Mouse (Mus musculus) liver, embryonic 14.5 days (tissue): ENCODE measurements around the gene Xkr7.

Source experiments
- CTCF ChIP-seq: IDR thresholded peaks from 2 replicates; pipeline ENCODE4 v1.5.1; 2016; ENCODE audit warnings: antibody characterized with exemption, low read depth, control low read depth
- EP300 ChIP-seq: IDR thresholded peaks from 2 replicates; pipeline ENCODE4 v1.6.1; 2016; ENCODE audit warnings: antibody characterized with exemption, low read depth

DNA sequence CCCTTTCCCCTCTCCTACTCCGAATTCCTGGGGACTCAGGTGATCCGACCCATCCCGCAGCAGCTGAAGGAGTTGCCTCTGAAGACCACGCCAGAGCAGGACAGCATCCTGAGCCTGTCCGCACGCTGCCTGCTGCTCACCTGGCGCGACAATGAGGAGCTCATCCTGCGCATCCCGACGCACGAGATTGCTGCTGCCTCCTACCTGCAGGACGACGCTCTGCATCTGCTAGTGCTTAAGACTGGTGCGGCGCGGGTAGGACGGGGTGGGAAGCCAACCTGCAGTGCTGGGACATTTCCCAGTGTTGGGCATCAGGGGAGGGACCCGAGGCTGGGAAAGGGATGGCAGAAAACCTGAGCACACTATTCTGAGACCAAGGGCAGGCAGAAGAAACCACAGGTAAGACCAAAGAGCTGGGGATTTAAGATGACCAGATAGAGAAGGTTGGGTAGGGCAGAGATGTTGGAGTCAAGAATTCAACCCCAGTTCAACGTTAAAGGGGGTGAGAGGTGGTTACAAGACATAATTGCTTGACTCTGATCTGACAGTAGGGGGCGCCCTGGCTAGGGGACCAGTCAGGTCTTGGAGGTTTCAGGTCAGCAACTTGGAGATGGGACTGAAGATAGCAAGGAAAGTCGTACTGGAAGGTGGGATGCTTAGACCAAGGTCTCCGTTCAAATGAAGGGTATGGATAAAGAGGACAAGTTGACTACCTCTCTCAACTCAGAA is 39.3 kb downstream of the Xkr7 start:
- peak; percentile 53 for TF ChIP-seq CTCF
- no peak for TF ChIP-seq EP300
